Mouse (Mus musculus): ENCODE results near the gene Slc9a8.

Gene Slc9a8

GRCm38 (mm10) chr2:167415970-167416563 is 5.4 kb upstream of the Slc9a8 start:
- DNase-seq (ENCODE audit: low spot score): no peak

- DNase-seq (ENCODE audit: low spot score): no peak
These were observed 4.5 kb upstream of the Slc9a8 start for GRCm38 (mm10) chr2:167417048-167417447.

GRCm38 (mm10) chr2:167417694-167418093 is 3.8 kb upstream of the Slc9a8 start:
- peak; percentile 83 for DNase-seq (ENCODE audit: low spot score)

- DNase-seq (ENCODE audit: low spot score): peak; percentile 78
These were observed 2.3 kb upstream of the Slc9a8 start for GRCm38 (mm10) chr2:167419204-167419603.

- no peak for DNase-seq (ENCODE audit: low spot score)
These were observed 686 bp upstream of the Slc9a8 start for GRCm38 (mm10) chr2:167420811-167421241.

- DNase-seq (ENCODE audit: low spot score): no peak
These were observed 598 bp downstream of the Slc9a8 start for GRCm38 (mm10) chr2:167422150-167422470.

- DNase-seq (ENCODE audit: low spot score): no peak
These were observed 1.6 kb downstream of the Slc9a8 start for GRCm38 (mm10) chr2:167423031-167423611.

- no peak for DNase-seq (ENCODE audit: low spot score)
These were observed 2.5 kb downstream of the Slc9a8 start for GRCm38 (mm10) chr2:167424040-167424439.

GRCm38 (mm10) chr2:167424516-167424915 is 3.0 kb downstream of the Slc9a8 start:
- DNase-seq (ENCODE audit: low spot score): no peak

GRCm38 (mm10) chr2:167425407-167425806 is 3.9 kb downstream of the Slc9a8 start:
- DNase-seq (ENCODE audit: low spot score): peak; percentile 65

GRCm38 (mm10) chr2:167429596-167429995 is 8.1 kb downstream of the Slc9a8 start:
- no peak for DNase-seq (ENCODE audit: low spot score)

- no peak for DNase-seq (ENCODE audit: low spot score)
These were observed 9.4 kb downstream of the Slc9a8 start for GRCm38 (mm10) chr2:167430737-167431417.

GRCm38 (mm10) chr2:167431418-167431776 is 9.9 kb downstream of the Slc9a8 start:
- DNase-seq (ENCODE audit: low spot score): no peak

GRCm38 (mm10) chr2:167434570-167434969 is 13.1 kb downstream of the Slc9a8 start:
- no peak for DNase-seq (ENCODE audit: low spot score)

- DNase-seq (ENCODE audit: low spot score): no peak
These were observed 14.1 kb downstream of the Slc9a8 start for GRCm38 (mm10) chr2:167435631-167436030.

GRCm38 (mm10) chr2:167436371-167436770 is 14.9 kb downstream of the Slc9a8 start:
- no peak for DNase-seq (ENCODE audit: low spot score)

GRCm38 (mm10) chr2:167439422-167439821 is 17.9 kb downstream of the Slc9a8 start:
- no peak for DNase-seq (ENCODE audit: low spot score)

GRCm38 (mm10) chr2:167443411-167444193 is 22.1 kb downstream of the Slc9a8 start:
- DNase-seq (ENCODE audit: low spot score): no peak

GRCm38 (mm10) chr2:167445911-167446780 is 24.6 kb downstream of the Slc9a8 start:
- DNase-seq (ENCODE audit: low spot score): no peak

GRCm38 (mm10) chr2:167447207-167447606 is 25.7 kb downstream of the Slc9a8 start:
- no peak for DNase-seq (ENCODE audit: low spot score)

- DNase-seq (ENCODE audit: low spot score): no peak
These were observed 26.1 kb downstream of the Slc9a8 start for GRCm38 (mm10) chr2:167447629-167448028.

Measured in urinary bladder, postnatal 14 days (tissue).